Mouse (Mus musculus) E14TG2a.4 (cell line): ENCODE data around the gene Fam171a2.

Source experiments
- CTCF ChIP-seq: conservative IDR thresholded peaks from 2 replicates; pipeline ENCODE4 v1.5.1; 2014; ENCODE audit warnings: low read length
- POU5F1 ChIP-seq: IDR thresholded peaks from 2 replicates; pipeline ENCODE4 v1.6.1; 2014; ENCODE audit warnings: low read length, borderline replicate concordance

GRCm38 (mm10) chr11:102467041-102467631, 19.7 kb upstream of the Fam171a2 start:
- TF ChIP-seq CTCF (no peak), POU5F1 (no peak)
